Mouse (Mus musculus) frontal cortex, adult 2 months (tissue): ENCODE measurements around the gene Enthd1. TPM values are rescaled to one million over a fixed set of nuclear protein-coding genes. Genes with fewer than 3 reads are reported as not detected.
"Not testable (repeated sequence)": the region's sequence is repeated elsewhere in the genome, so short reads cannot be mapped to it uniquely, and the experiment has no call there.

ENCODE experiments used
- DNase-seq, 2 experiments: peaks; one replicate each; pipeline ENCODE4 v3.0.0; 2022; ENCODE audit warnings: low spot score in 1 of 2; ENCODE audit errors: extremely low spot score in 1 of 2
- polyA plus RNA-seq: library from polyadenylated mRNA; depleted of rRNA; stranded (reverse); fragments of >200 nt; gene quantifications from 2 replicates; pipeline ENCODE4 v1.2.3, GENCODE M21; 2012

The Enthd1 gene
- polyA plus RNA-seq, 1 experiment, result 0.04 TPM

DNA sequence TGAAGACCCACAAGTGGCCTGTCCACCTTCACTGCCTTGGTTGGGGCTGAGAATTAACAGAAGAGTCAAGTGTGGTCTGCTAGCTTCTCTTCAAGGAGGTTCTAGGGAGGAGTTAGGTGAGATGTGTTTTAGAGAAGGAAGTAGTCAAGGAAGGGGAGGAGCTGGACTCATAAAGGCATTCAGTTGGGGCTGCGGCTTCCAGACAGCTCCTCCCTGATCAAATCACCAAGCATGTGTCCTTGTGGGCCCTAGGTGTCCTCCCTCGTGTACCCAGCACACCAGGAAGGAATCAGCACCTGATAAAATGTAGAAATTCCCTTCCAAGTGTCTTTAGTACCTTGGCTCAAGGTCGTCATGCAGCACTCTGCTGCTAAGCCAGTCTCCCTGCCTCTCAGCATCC is 20.8 kb downstream of the Enthd1 start:
- no peak for DNase-seq

- DNase-seq, result no peak
Measured at GRCm38 (mm10) chr15:80538671-80539340, 26.1 kb downstream of the Enthd1 start.

- DNase-seq, result no peak
Measured at GRCm38 (mm10) chr15:80538075-80538474, 26.9 kb downstream of the Enthd1 start.

DNA sequence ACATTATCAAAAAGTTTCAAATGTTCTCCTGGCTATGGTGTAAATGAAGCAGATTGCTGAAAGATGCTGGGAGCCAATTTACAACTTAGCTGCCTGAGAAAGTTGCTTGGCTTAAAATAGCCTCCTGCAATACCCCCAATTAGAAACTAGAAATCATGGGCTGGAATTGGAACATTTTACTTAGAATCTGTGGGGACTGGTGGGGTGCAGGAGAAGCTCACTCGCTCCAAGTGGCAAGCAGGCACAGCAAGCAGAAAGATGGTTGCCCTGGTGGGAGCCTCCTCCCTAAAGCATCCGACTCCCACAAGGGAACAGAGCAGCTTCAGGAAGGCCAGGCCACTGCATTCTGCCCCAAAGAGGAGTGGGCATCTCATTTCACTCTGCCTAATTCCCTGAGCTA is 28.9 kb downstream of the Enthd1 start:
- peak; percentile 40 to 63 for DNase-seq

DNA sequence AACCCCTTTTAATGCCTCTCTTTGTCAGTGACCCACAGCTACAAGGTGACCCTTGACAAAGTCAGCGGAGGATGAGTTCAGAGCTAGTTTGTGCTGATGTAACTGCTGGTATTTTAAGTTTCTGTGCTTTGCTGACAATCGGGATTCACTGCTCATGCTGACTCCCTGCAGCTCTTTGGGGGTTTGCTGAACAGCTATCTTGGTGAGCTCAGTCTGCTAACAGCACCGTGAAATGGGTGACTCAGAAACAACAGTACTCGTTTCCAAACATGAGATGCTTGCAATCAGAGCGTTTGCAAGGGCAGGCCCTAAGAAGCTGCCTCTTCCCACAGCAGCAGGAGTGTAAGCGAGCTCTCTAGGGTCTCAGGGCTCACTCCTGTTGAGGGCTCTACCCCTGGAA is 31.7 kb downstream of the Enthd1 start:
- peak; percentile 33 to 63 for DNase-seq

- no peak for DNase-seq
Measured at GRCm38 (mm10) chr15:80532281-80533072, 32.5 kb downstream of the Enthd1 start.

DNA sequence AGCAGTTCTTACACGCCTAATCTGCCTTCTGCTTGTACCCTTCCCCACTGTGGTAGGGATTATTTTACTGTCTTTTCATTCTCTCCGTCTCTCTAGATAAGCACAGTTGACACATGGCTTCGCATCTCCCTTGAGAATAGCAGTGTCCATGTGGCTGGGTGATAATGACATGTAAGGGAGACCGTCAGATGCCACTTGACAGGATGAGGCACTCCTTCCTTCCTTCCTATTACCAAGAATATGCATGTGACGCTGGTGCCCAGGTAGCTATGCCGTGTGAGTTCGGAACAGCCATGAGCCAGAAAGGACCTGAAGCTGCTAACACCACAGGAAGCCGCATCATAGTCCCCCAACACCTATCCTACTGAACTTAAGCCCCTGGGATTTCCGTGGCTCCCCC is 33.9 kb downstream of the Enthd1 start:
- DNase-seq, result no peak

- peak in 1 of 2 experiments; percentile 74 for DNase-seq
Measured at GRCm38 (mm10) chr15:80529955-80530869, 34.7 kb downstream of the Enthd1 start.

- DNase-seq, result no peak
Measured at GRCm38 (mm10) chr15:80521661-80522388, 43.1 kb downstream of the Enthd1 start.

- no peak for DNase-seq
Measured at GRCm38 (mm10) chr15:80519931-80520330, 45.0 kb downstream of the Enthd1 start.

DNA sequence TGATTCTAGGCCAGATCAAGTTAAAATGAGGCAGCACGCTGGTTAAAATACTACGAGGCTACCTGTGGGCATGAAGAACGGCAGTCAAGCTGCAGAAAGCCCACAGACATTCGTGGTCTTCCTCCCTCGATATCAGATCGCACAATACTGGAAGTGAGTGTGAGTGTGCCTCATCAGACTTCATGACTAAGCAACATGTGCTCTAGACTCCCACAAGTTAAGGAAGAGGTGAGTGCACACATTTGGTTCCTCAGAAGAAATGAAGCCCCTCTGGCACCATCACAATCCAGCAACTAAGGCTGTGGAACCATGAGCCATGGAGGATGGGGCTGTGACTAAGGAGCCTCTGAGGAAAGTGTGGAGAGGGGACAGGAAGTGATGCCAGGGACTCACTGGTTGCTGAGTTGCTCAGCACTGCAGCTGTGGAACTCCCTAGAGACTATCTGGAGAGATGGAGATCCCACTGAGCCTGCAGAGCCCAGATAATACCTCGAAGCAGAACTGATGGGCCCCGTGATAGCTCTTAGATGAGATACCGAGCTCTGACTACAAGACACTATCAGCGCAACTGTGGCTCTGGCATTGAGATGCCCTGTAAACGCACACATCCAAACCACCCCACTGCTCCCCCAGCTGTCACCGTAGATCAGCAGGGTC is 46.3 kb downstream of the Enthd1 start:
- no peak for DNase-seq

DNA sequence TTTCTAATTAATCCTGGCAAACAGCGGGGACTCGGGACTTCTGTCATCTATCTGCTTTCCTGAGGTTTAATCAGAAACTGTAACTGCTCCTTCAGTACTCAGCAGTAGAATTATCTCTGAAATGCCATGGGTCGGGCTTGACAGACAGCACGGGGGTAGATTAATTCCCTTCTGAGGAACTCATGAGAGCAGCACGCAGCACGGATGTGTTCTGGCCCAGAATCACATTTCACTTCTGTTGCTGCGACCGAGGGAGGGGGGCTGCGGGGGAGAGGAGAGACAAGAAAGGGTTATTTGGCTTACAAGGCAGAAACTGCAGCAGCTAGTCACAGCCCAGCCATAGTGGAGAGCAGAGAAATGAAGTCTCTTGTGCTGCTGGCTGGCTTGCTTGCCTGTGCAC is 47.0 kb downstream of the Enthd1 start:
- peak in 1 of 2 experiments; percentile 57 for DNase-seq

DNA sequence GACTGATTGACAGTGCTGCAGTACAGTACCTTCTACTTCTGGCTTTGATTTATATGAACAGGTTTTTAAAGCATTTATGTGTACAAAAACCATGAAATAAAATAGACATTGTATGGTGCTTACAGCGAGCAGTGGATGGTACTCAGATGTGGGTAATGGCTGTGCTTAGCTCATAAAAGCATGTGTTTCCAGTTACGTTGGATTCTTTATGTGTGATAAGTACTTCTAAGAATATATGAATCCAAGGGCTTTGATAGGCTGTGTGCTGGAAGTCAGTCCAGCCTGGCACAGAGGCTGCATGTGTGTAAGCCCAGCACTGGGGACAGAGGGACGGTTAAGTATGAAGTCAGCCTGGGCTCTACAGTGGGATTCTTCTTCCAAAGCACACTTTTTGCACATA is 48.4 kb downstream of the Enthd1 start:
- DNase-seq, result no peak

DNA sequence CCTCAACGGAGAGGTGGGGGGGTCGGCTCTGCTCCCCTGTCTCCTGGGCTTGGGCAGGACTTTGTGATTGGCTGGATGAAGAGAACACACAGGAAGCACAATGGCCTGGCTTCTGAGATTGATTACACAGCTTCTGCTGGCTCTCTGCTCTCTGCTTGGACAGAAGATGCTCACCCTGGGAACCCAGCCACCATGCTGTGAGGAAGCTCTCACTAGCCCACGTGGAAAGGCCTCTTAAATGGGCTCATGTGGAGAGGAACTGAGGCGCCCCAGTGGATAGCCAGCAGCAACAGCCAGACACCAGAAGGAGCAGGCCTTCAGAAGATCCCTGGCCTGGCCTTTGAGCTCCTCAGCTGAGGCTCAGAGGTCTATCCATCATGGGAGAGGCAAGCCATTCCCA is 59.9 kb downstream of the Enthd1 start:
- no peak for DNase-seq

- not testable (repeated sequence) for DNase-seq
Measured at GRCm38 (mm10) chr15:80503155-80503554, 61.8 kb downstream of the Enthd1 start.

DNA sequence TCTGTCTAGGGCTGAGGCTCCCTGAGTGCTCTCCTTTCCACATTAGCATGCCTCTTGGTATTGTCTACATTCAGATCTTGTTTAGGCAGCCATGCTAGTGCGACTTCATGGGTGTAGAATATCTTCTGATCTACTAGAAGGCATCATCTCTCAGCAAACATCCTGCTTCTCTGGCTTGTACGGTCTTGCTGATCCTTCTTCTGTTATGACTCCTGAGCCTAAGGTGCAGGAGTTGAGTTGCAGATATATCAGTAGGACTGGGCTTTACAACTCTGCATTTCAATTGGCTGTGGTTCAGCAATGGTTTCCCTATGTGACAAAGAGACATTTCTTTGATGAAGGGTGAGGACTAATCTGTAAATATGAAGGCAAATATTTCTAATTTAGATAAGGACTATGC is 62.2 kb downstream of the Enthd1 start:
- no peak for DNase-seq

- DNase-seq, result peak; percentile 14 to 51
Measured at GRCm38 (mm10) chr15:80501106-80502096, 63.6 kb downstream of the Enthd1 start.

GRCm38 (mm10) chr15:80500426-80500825 is 64.5 kb downstream of the Enthd1 start:
- DNase-seq, result peak; percentile 26 to 64

DNA sequence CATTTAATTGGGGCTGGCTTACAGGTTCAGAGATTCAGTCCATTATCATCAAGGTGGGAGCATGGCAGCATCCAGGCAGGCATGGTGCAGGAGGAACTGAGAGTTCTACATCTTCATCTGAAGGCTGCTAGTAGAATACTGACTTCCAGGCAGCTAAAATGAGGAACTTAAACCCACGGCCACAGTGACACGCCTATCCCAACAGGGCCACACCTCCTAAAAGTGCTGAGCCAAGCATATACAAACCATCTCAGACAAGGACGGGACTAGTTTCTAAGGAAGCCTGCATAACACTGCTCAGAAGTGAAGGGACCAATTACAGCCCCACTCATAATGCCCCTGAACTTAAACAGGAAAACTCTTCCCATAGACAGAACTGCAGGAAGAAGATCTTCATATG is 67.2 kb downstream of the Enthd1 start:
- not testable (repeated sequence) for DNase-seq
